Mouse (Mus musculus) midbrain, embryonic 14.5 days (tissue): ENCODE data around the gene Ppp1r1b. TPM values are rescaled to one million over a fixed set of nuclear protein-coding genes. Genes with fewer than 3 reads are reported as not detected.
A peak's percentile ranks its signal among the peaks of the same experiment; 100 is the strongest.

Experiments used
- ATAC-seq: fragments of 200-750 bp; cut with Nextera tagmentation; 2 replicates; pipeline ENCODE4 v1.8.0; 2017; ENCODE audit warnings: moderate number of reproducible peaks, moderate library complexity; ENCODE audit not compliant: low FRiP score, low TSS enrichment
- DNase-seq: peaks from one replicate; pipeline ENCODE4 v3.0.0-alpha.2; 2015
- H3K27ac ChIP-seq: fragments of 300-500 bp; sonication (generic); replicated peaks from 2 replicates; pipeline ENCODE4 v1.5.1; 2014; ENCODE audit warnings: mild to moderate bottlenecking, low read depth, low read length, moderate library complexity
- H3K27me3 ChIP-seq: fragments of 300-500 bp; sonication (generic); 2 replicates; pipeline ENCODE4 v1.6.1; 2014; ENCODE audit warnings: low read length, control low read depth, mixed read lengths; ENCODE audit not compliant: control insufficient read depth, insufficient read depth
- H3K36me3 ChIP-seq: fragments of 300-500 bp; sonication (generic); 2 replicates; pipeline ENCODE4 v1.6.1; 2014; ENCODE audit warnings: low read length, control low read depth; ENCODE audit not compliant: control insufficient read depth, insufficient read depth
- H3K4me1 ChIP-seq: fragments of 300-500 bp; sonication (generic); 2 replicates; pipeline ENCODE4 v1.6.1; 2014; ENCODE audit warnings: mild to moderate bottlenecking, antibody characterized with exemption, low read length, control low read depth; ENCODE audit not compliant: control insufficient read depth, insufficient read depth
- H3K4me2 ChIP-seq: fragments of 300-500 bp; sonication (generic); 2 replicates; pipeline ENCODE4 v1.6.1; 2014; ENCODE audit warnings: mild to moderate bottlenecking, low read length, moderate library complexity
- H3K4me3 ChIP-seq: fragments of 300-500 bp; sonication (generic); replicated peaks from 2 replicates; pipeline ENCODE4 v1.5.1; 2014; ENCODE audit warnings: low read depth, low read length
- H3K9ac ChIP-seq: fragments of 300-500 bp; sonication (generic); replicated peaks from 2 replicates; pipeline ENCODE4 v1.6.1; 2014; ENCODE audit warnings: mild to moderate bottlenecking, low read length, moderate library complexity
- H3K9me3 ChIP-seq: fragments of 300-500 bp; sonication (generic); 2 replicates; pipeline ENCODE4 v1.6.1; 2016; ENCODE audit warnings: low read length, control low read depth, mixed read lengths; ENCODE audit not compliant: control insufficient read depth
- WGBS: fragments of 180-500 bp; shearing (Covaris S2); extraction: QIAGEN DNeasy Blood & Tissue Kit; methylation state at CpG from one replicate; pipeline ENCODE4 v1.1.7; 2014; 5-methylcytosine and 5-hydroxymethylcytosine counted together
- polyA plus RNA-seq: library from polyadenylated mRNA; unstranded; fragments of >200 nt; fragmentation: Nextera tagmentation; extraction: Ambion mirVana; gene quantifications from 2 replicates; pipeline ENCODE4 v1.2.1, GENCODE M21; 2014

Gene Ppp1r1b
- polyA plus RNA-seq, 1 experiment from 2014 or later, result 0.95 TPM

GRCm38 (mm10) chr11:98326741-98327135 lies 21.5 kb upstream of the Ppp1r1b start:
- H3K4me1 ChIP-seq, result peaks cover 8% of the 10 kb centered on the region; the same call in 1 of the 2 replicates
- no peak for DNase-seq
- no peaks in the 10 kb centered on the region for H3K9me3 ChIP-seq
- H3K4me3 ChIP-seq, result peak overlapping the region; percentile 37
- H3K4me2 ChIP-seq, result peak overlapping the region; percentile 50
- peak overlapping the region; percentile 37; the same call in 1 of the 2 replicates for H3K27ac ChIP-seq
- H3K27me3 ChIP-seq, result peaks cover 92% of the 10 kb centered on the region
- peak overlapping the region; percentile 12; the same call in 1 of the 2 replicates for H3K9ac ChIP-seq
- 1% methylated on average over 19 of the region's 19 CpGs for whole genome bisulfite sequencing
- no peaks in the 10 kb centered on the region for H3K36me3 ChIP-seq
- ATAC-seq, result no peak

DNA sequence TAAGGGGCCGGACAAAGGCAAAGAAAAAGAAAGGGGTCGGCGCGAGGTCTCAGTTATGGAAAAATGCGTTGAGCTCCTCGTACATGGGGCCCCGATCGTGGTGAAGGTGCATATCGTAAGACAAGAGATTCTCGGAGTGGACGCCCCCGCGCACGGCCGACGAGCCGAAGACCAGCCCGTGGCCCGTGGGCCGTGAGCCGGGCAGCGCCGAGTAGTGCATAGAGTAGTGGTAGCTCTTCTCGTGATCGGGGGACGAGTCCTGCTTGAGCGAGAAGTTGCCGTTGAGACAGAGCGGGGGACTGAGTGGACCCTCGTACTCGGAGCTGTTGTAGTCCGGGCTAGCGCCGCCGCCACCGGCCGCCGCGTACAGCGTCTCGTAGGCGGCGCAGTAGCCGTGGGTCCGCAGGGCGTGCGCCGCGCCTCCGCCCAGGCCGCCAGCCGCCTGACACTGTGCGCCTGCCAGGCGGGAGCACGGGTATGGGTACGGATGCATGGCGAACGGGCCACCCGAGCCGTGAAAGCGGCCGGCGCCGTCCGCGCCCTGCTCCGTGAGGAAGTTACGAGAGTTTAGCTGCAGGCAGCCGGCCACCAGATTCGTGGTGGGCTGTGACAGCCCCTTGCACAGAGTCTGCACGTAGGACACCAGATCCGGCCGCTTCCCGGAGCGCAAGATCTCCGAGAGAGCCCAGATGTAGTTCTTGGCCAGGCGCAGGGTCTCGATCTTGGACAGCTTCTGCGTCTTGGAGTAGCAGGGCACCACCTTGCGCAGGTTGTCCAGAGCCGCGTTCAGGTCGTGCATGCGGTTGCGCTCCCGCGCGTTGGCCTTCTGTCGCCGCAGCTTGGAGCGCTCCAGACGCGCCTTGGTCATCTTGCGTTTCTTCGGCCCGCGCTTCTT lies 20.8 kb upstream of the Ppp1r1b start:
- no peaks in the 10 kb centered on the region for H3K36me3 ChIP-seq
- WGBS, result under 1% methylated on average over 97 of the region's 97 CpGs
- DNase-seq (peak; percentile 46), ATAC-seq (no peak)
- H3K4me3 ChIP-seq, result peak overlapping the region; percentile 37
- H3K4me1 ChIP-seq, result peaks cover 8% of the 10 kb centered on the region; the same call in 1 of the 2 replicates
- no peaks in the 10 kb centered on the region for H3K9me3 ChIP-seq
- H3K27me3 ChIP-seq, result peaks cover 91% of the 10 kb centered on the region
- peak overlapping the region; percentile 50 for H3K4me2 ChIP-seq
- H3K9ac ChIP-seq, result peak overlapping the region; percentile 57
- H3K27ac ChIP-seq, result peak overlapping the region; percentile 66

- H3K9me3 ChIP-seq, result no peaks in the 10 kb centered on the region
- DNase-seq (peak; percentile 40), ATAC-seq (no peak)
- peaks cover 91% of the 10 kb centered on the region for H3K27me3 ChIP-seq
- WGBS, result 2% methylated on average over 35 of the region's 35 CpGs
- peak overlapping the region; percentile 66 for H3K27ac ChIP-seq
- H3K4me1 ChIP-seq, result peaks cover 8% of the 10 kb centered on the region; the same call in 1 of the 2 replicates
- peak overlapping the region; percentile 50 for H3K4me2 ChIP-seq
- H3K9ac ChIP-seq, result peak overlapping the region; percentile 57
- no peaks in the 10 kb centered on the region for H3K36me3 ChIP-seq
- H3K4me3 ChIP-seq, result peak overlapping the region; percentile 37
These were observed 20.2 kb upstream of the Ppp1r1b start for GRCm38 (mm10) chr11:98328031-98328370.

- H3K36me3 ChIP-seq, result no peaks in the 10 kb centered on the region
- peak overlapping the region; percentile 57 for H3K9ac ChIP-seq
- H3K4me3 ChIP-seq, result peak overlapping the region; percentile 37
- no peaks in the 10 kb centered on the region for H3K9me3 ChIP-seq
- H3K27me3 ChIP-seq, result peaks cover 91% of the 10 kb centered on the region
- WGBS, result 1% methylated on average over 56 of the region's 56 CpGs
- ATAC-seq, result no peak
- H3K4me2 ChIP-seq, result peak overlapping the region; percentile 50
- H3K4me1 ChIP-seq, result peaks cover 8% of the 10 kb centered on the region; the same call in 1 of the 2 replicates
- peak; percentile 47 for DNase-seq
- H3K27ac ChIP-seq, result peak overlapping the region; percentile 66
These were observed 19.7 kb upstream of the Ppp1r1b start for GRCm38 (mm10) chr11:98328371-98329069.

- no peaks in the 10 kb centered on the region for H3K9me3 ChIP-seq
- peak within 1 kb of the TSS; percentile 57 for H3K9ac ChIP-seq
- peaks cover 14% of the 10 kb centered on the region; the same call in 1 of the 2 replicates for H3K4me1 ChIP-seq
- H3K36me3 ChIP-seq, result no peaks in the 10 kb centered on the region
- H3K4me2 ChIP-seq, result peak within 1 kb of the TSS; percentile 50
- H3K27me3 ChIP-seq, result peaks cover 91% of the 10 kb centered on the region
- peak; percentile 75 for DNase-seq
- WGBS, result 1% methylated on average over 38 of the region's 38 CpGs
- peak within 1 kb of the TSS; percentile 66 for H3K27ac ChIP-seq
- H3K4me3 ChIP-seq, result peak within 1 kb of the TSS; percentile 37
- ATAC-seq, result peak; percentile 69
These were observed 18.9 kb upstream of the Ppp1r1b start, which contains the start of gene Neurod2 for GRCm38 (mm10) chr11:98329081-98329959. Neurod2 (minus strand) TSS chr11:98329648.

GRCm38 (mm10) chr11:98329960-98330744 lies 18.1 kb upstream of the Ppp1r1b start:
- H3K27ac ChIP-seq, result peak overlapping the region; percentile 57
- no peaks in the 10 kb centered on the region for H3K9me3 ChIP-seq
- peaks cover 91% of the 10 kb centered on the region for H3K27me3 ChIP-seq
- ATAC-seq (0 out of 2 replicates have a peak, but pooled peaks have one; percentile 35), DNase-seq (peak; percentile 45)
- WGBS, result 32% methylated on average over 9 of the region's 9 CpGs
- peak overlapping the region; percentile 12; the same call in 1 of the 2 replicates for H3K4me2 ChIP-seq
- H3K4me3 ChIP-seq, result no peak overlapping the region
- no peaks in the 10 kb centered on the region for H3K36me3 ChIP-seq
- H3K4me1 ChIP-seq, result peaks cover 17% of the 10 kb centered on the region; the same call in 1 of the 2 replicates
- no peak overlapping the region for H3K9ac ChIP-seq

DNA sequence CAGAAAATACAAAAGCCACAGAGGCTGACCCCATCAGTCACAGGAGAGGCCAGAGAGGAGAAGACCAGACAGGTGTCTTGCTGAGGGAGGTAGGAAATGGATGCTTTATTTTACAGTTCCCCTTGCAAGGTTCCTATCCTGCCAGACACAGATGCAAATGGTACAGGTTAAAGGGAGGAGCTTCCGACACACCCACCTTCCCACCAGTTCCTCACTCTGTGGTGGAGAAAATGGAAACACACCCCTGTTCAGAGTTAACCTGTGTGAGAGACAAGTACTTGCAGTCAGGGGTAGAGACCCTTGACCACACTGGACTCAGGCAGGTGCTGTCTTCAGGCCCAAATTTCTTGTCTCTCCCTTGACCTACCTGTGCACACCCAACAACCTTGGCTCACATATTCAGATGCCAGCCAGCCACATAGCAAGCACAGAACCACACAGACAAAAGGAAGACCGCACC lies 17.4 kb upstream of the Ppp1r1b start:
- no peak overlapping the region for H3K4me2 ChIP-seq
- H3K4me1 ChIP-seq, result peaks cover 17% of the 10 kb centered on the region; the same call in 1 of the 2 replicates
- H3K9ac ChIP-seq, result no peak overlapping the region
- DNase-seq (no peak), ATAC-seq (no peak)
- no peaks in the 10 kb centered on the region for H3K9me3 ChIP-seq
- no peaks in the 10 kb centered on the region for H3K36me3 ChIP-seq
- H3K27ac ChIP-seq, result no peak overlapping the region; the same call in 1 of the 2 replicates
- 59% methylated on average over 2 of the region's 2 CpGs for WGBS
- no peak overlapping the region for H3K4me3 ChIP-seq
- peaks cover 91% of the 10 kb centered on the region for H3K27me3 ChIP-seq
